Mouse (Mus musculus) kidney, embryonic 15.5 days (tissue): Measurements from ENCODE around the gene Gad2. TPM values are rescaled to one million over a fixed set of nuclear protein-coding genes. Genes with fewer than 3 reads are reported as not detected.
"Not testable (repeated sequence)": the region's sequence is repeated elsewhere in the genome, so short reads cannot be mapped to it uniquely, and the experiment has no call there.

Experiments
- ATAC-seq: fragments of 200-750 bp; cut with Nextera tagmentation; replicated peaks from 2 replicates; pipeline ENCODE4 v1.8.0; 2017; ENCODE audit warnings: moderate TSS enrichment; ENCODE audit not compliant: low FRiP score
- H3K27ac ChIP-seq: fragments of 300-500 bp; sonication (generic); 2 replicates; pipeline ENCODE4 v1.5.1; 2015; ENCODE audit warnings: mild to moderate bottlenecking, inconsistent platforms
- H3K27me3 ChIP-seq: fragments of 300-500 bp; sonication (generic); 2 replicates; pipeline ENCODE4 v1.6.1; 2015; ENCODE audit warnings: inconsistent platforms
- H3K36me3 ChIP-seq: fragments of 300-500 bp; sonication (generic); 2 replicates; pipeline ENCODE4 v1.6.1; 2015; ENCODE audit warnings: inconsistent platforms
- H3K4me1 ChIP-seq: fragments of 300-500 bp; sonication (generic); 2 replicates; pipeline ENCODE4 v1.6.1; 2015; ENCODE audit warnings: inconsistent platforms
- H3K4me2 ChIP-seq: fragments of 300-500 bp; sonication (generic); 2 replicates; pipeline ENCODE4 v1.6.1; 2015; ENCODE audit warnings: moderate library complexity, mild to moderate bottlenecking, inconsistent platforms
- H3K4me3 ChIP-seq: fragments of 300-500 bp; sonication (generic); replicated peaks from 2 replicates; pipeline ENCODE4 v1.5.1; 2015; ENCODE audit warnings: mild to moderate bottlenecking, inconsistent platforms
- H3K9ac ChIP-seq: fragments of 300-500 bp; sonication (generic); 2 replicates; pipeline ENCODE4 v1.6.1; 2015; ENCODE audit warnings: mild to moderate bottlenecking, inconsistent platforms
- H3K9me3 ChIP-seq: fragments of 300-500 bp; sonication (generic); replicated peaks from 2 replicates; pipeline ENCODE4 v1.6.1; 2016; ENCODE audit warnings: inconsistent platforms
- WGBS: fragments of 180-500 bp; shearing (Covaris S2); methylation state at CpG from one replicate; pipeline ENCODE4 v1.1.7; 2015; ENCODE audit warnings: mixed read lengths; 5-methylcytosine and 5-hydroxymethylcytosine counted together
- polyA plus RNA-seq: library from polyadenylated mRNA; unstranded; fragments of >200 nt; fragmentation: Nextera tagmentation; extraction: Ambion mirVana; gene quantifications from 2 replicates; pipeline ENCODE4 v1.2.1, GENCODE M21; 2015

Gene Gad2
- 0.08 and 0.15 TPM in 2 replicates for polyA plus RNA-seq

GRCm38 (mm10) chr2:22621828-22622731 lies at the start of gene Gad2:
Gene Gad2, plus strand, starts transcription at chr2:22622205.
- no peak within 1 kb of the TSS for H3K9ac ChIP-seq
- ATAC-seq = peak; percentile 93
- H3K4me1 ChIP-seq = peaks cover 24% of the 10 kb centered on the region
- WGBS = under 1% methylated on average over 54 of the region's 55 CpGs
- H3K27ac ChIP-seq = no peak within 1 kb of the TSS
- H3K36me3 ChIP-seq = no peaks in the 10 kb centered on the region
- peak within 1 kb of the TSS; percentile 73 for H3K4me2 ChIP-seq
- H3K4me3 ChIP-seq = peak within 1 kb of the TSS; percentile 42
- H3K9me3 ChIP-seq = no peaks in the 10 kb centered on the region
- peaks cover 99% of the 10 kb centered on the region for H3K27me3 ChIP-seq

- not testable (repeated sequence) for H3K27ac ChIP-seq, H3K9ac ChIP-seq, H3K4me3 ChIP-seq, H3K36me3 ChIP-seq, H3K4me1 ChIP-seq, H3K4me2 ChIP-seq, H3K9me3 ChIP-seq, H3K27me3 ChIP-seq
- 84% methylated on average over 14 of the region's 14 CpGs for WGBS
- peak; percentile 88 for ATAC-seq
Observed at GRCm38 (mm10) chr2:22587469-22588169, 34.4 kb upstream of the Gad2 start.

- not testable (repeated sequence) for H3K4me2 ChIP-seq, H3K4me3 ChIP-seq, H3K9me3 ChIP-seq, H3K27ac ChIP-seq, H3K36me3 ChIP-seq, H3K27me3 ChIP-seq, H3K4me1 ChIP-seq, H3K9ac ChIP-seq
- 88% methylated on average over 5 of the region's 5 CpGs for WGBS
- ATAC-seq = peak; percentile 52
Observed at GRCm38 (mm10) chr2:22588170-22588541, 33.8 kb upstream of the Gad2 start.

GRCm38 (mm10) chr2:22588673-22589381 lies 33.2 kb upstream of the Gad2 start:
- not testable (repeated sequence) for H3K27ac ChIP-seq, H3K4me2 ChIP-seq
- 69% methylated on average over 12 of the region's 12 CpGs for WGBS

GRCm38 (mm10) chr2:22589382-22590205 lies 32.4 kb upstream of the Gad2 start:
- not testable (repeated sequence) for H3K4me1 ChIP-seq, H3K4me3 ChIP-seq, H3K9me3 ChIP-seq, H3K9ac ChIP-seq, H3K36me3 ChIP-seq, H3K27me3 ChIP-seq, H3K4me2 ChIP-seq, H3K27ac ChIP-seq
- 91% methylated on average over 17 of the region's 17 CpGs for WGBS
- peak; percentile 94 for ATAC-seq

More at GRCm38 (mm10) chr2:22588673-22589381, 33.2 kb upstream of the Gad2 start:
- not testable (repeated sequence) for H3K9me3 ChIP-seq, H3K4me3 ChIP-seq, H3K4me1 ChIP-seq, H3K36me3 ChIP-seq, H3K9ac ChIP-seq, H3K27me3 ChIP-seq
- peak; percentile 95 for ATAC-seq

- ATAC-seq = no peak
Observed at GRCm38 (mm10) chr2:22590206-22590490, 31.9 kb upstream of the Gad2 start.

GRCm38 (mm10) chr2:22617951-22618350 lies 4.1 kb upstream of the Gad2 start:
- H3K4me3 ChIP-seq = no peak overlapping the region
- no peak overlapping the region for H3K9ac ChIP-seq
- peaks cover 62% of the 10 kb centered on the region for H3K27me3 ChIP-seq
- no peaks in the 10 kb centered on the region for H3K36me3 ChIP-seq
- 3% methylated on average over 9 of the region's 9 CpGs for WGBS
- no peak overlapping the region for H3K27ac ChIP-seq
- peaks cover 15% of the 10 kb centered on the region for H3K4me1 ChIP-seq
- no peak for ATAC-seq
- H3K4me2 ChIP-seq = no peak overlapping the region
- no peaks in the 10 kb centered on the region for H3K9me3 ChIP-seq

More at GRCm38 (mm10) chr2:22590206-22590490, 31.9 kb upstream of the Gad2 start:
- no peaks in the 10 kb centered on the region for H3K36me3 ChIP-seq
- H3K27me3 ChIP-seq = no peaks in the 10 kb centered on the region
- H3K27ac ChIP-seq = no peak overlapping the region
- H3K9ac ChIP-seq = no peak overlapping the region
- H3K9me3 ChIP-seq = no peaks in the 10 kb centered on the region
- no peak overlapping the region for H3K4me2 ChIP-seq
- H3K4me3 ChIP-seq = no peak overlapping the region
- no peaks in the 10 kb centered on the region for H3K4me1 ChIP-seq

- H3K4me2 ChIP-seq = no peak overlapping the region
- H3K9ac ChIP-seq = no peak overlapping the region
Observed at GRCm38 (mm10) chr2:22619416-22619815, 2.6 kb upstream of the Gad2 start.

GRCm38 (mm10) chr2:22620030-22620429 lies 2.0 kb upstream of the Gad2 start:
- no peak for ATAC-seq
- no peak overlapping the region for H3K4me2 ChIP-seq
- H3K4me1 ChIP-seq = peaks cover 24% of the 10 kb centered on the region
- no peak overlapping the region for H3K9ac ChIP-seq
- H3K4me3 ChIP-seq = no peak overlapping the region
- H3K9me3 ChIP-seq = no peaks in the 10 kb centered on the region
- H3K27me3 ChIP-seq = peaks cover 82% of the 10 kb centered on the region
- no peak overlapping the region for H3K27ac ChIP-seq
- WGBS = 3% methylated on average over 6 of the region's 6 CpGs
- H3K36me3 ChIP-seq = no peaks in the 10 kb centered on the region

More at GRCm38 (mm10) chr2:22619416-22619815, 2.6 kb upstream of the Gad2 start:
- H3K27ac ChIP-seq = no peak overlapping the region
- peaks cover 76% of the 10 kb centered on the region for H3K27me3 ChIP-seq
- no peaks in the 10 kb centered on the region for H3K36me3 ChIP-seq
- ATAC-seq = no peak
- H3K9me3 ChIP-seq = no peaks in the 10 kb centered on the region
- H3K4me1 ChIP-seq = peaks cover 24% of the 10 kb centered on the region
- no peak overlapping the region for H3K4me3 ChIP-seq
- WGBS = 4% methylated on average over 12 of the region's 12 CpGs

GRCm38 (mm10) chr2:22620534-22620933 lies 1.5 kb upstream of the Gad2 start:
- H3K4me1 ChIP-seq = peaks cover 24% of the 10 kb centered on the region
- no peak for ATAC-seq
- peaks cover 87% of the 10 kb centered on the region for H3K27me3 ChIP-seq
- no peaks in the 10 kb centered on the region for H3K36me3 ChIP-seq
- 3% methylated on average over 7 of the region's 7 CpGs for WGBS
- no peaks in the 10 kb centered on the region for H3K9me3 ChIP-seq
- no peak overlapping the region for H3K27ac ChIP-seq
- no peak overlapping the region for H3K4me3 ChIP-seq
- H3K4me2 ChIP-seq = no peak overlapping the region
- H3K9ac ChIP-seq = no peak overlapping the region

GRCm38 (mm10) chr2:22620978-22621827 lies 802 bp upstream of the Gad2 start:
- Histone ChIP-seq H3K4me1 (peaks cover 24% of the 10 kb centered on the region), H3K27ac (no peak overlapping the region), H3K4me3 (peak overlapping the region; percentile 42), H3K36me3 (no peaks in the 10 kb centered on the region), H3K4me2 (0 out of 2 replicates have a peak overlapping the region, but pooled peaks have one; percentile 73), H3K27me3 (peaks cover 94% of the 10 kb centered on the region), H3K9ac (no peak overlapping the region), H3K9me3 (no peaks in the 10 kb centered on the region)
- ATAC-seq = no peak
- under 1% methylated on average over 20 of the region's 20 CpGs for WGBS
